Mouse (Mus musculus) liver, postnatal 0 days (tissue): Measurements from ENCODE around the gene Gsdmc4.
"Not testable (repeated sequence)": the region's sequence is repeated elsewhere in the genome, so short reads cannot be mapped to it uniquely, and the experiment has no call there.

Experiments used
- CTCF ChIP-seq: sonication (generic); IDR thresholded peaks from 2 replicates; pipeline ENCODE4 v1.5.1; 2016; ENCODE audit warnings: antibody characterized with exemption, low read depth
- EP300 ChIP-seq: IDR thresholded peaks from 2 replicates; pipeline ENCODE4 v1.6.1; 2016; ENCODE audit warnings: antibody characterized with exemption, low read depth, mild to moderate bottlenecking

- TF ChIP-seq EP300, result not testable (repeated sequence)
- TF ChIP-seq CTCF, result peak; percentile 40
Measured at GRCm38 (mm10) chr15:63861965-63862364, 50.1 kb downstream of the Gsdmc4 start.
